Mouse (Mus musculus): Measurements from ENCODE around the gene Fam8a1.

The Fam8a1 gene

DNA sequence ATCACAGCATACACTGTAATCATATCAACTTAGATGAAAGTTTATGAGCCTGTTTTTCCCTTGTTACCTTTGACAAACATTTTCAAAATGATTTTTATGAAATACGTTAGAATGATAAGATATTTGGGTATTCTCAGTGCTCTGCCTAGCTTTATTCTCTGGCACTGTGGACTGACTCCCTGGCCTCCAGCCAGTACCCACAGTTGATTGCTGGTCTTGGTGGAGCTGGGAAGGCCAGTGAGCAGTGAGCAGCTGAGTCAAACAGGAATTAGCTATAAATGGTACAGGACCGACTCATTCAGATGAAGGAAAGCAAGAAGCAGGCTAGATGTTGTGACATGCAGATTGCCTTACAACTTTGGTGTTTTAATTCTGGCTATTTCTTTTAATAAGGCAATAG lies 5.3 kb downstream of the Fam8a1 start:
- DNase-seq (ENCODE audit: low spot score in 2 of 2) = no peak

DNA sequence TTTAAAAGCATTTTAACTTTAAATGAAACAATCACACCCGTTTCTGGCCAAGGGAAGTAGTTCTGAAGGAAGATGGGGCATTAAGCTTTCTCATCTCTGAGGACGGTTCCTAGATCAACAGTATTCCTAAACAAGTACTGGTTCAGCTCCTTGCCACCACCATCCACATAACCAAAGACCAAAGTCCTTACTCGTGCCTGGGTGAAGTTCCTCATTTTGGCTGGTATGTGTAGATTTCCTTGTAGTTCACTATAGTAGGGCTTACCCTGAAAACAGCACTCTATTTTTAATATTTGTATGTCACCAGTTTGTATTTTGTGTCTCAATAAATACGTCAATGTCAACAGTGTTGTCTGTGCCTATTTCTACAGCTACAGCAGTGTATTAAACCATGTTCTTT lies 8.4 kb downstream of the Fam8a1 start:
- no peak for DNase-seq (ENCODE audit: low spot score in 2 of 2)

DNA sequence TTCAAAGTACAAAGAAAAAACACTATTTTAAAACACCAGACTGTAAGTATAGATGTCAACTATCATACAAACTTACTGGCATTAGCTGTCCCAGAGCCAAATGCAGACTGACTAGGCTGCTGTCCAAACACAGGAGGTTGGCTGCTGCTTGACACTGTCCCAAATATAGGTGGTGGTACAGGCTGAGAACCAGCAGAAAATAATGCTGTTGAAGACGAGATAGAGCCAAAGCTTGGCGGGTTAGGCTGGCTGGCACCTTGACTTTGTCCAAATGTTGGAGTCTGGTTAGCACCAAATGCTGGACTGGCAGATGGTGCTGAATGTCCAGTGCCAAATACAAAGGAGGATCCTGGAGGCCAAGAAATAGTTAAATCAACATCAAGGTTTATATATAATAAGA lies 13.6 kb downstream of the Fam8a1 start:
- no peak for DNase-seq (ENCODE audit: low spot score in 2 of 2)

- no peak for DNase-seq (ENCODE audit: low spot score in 2 of 2)
Observed at GRCm38 (mm10) chr13:46683370-46683769, 14.0 kb downstream of the Fam8a1 start.

GRCm38 (mm10) chr13:46690559-46691241 lies 21.4 kb downstream of the Fam8a1 start:
- no peak for DNase-seq (ENCODE audit: low spot score in 2 of 2)

GRCm38 (mm10) chr13:46695296-46695908 lies 26.1 kb downstream of the Fam8a1 start:
- no peak for DNase-seq (ENCODE audit: low spot score in 2 of 2)

GRCm38 (mm10) chr13:46695932-46696331 lies 26.6 kb downstream of the Fam8a1 start:
- no peak for DNase-seq (ENCODE audit: low spot score in 2 of 2)

DNA sequence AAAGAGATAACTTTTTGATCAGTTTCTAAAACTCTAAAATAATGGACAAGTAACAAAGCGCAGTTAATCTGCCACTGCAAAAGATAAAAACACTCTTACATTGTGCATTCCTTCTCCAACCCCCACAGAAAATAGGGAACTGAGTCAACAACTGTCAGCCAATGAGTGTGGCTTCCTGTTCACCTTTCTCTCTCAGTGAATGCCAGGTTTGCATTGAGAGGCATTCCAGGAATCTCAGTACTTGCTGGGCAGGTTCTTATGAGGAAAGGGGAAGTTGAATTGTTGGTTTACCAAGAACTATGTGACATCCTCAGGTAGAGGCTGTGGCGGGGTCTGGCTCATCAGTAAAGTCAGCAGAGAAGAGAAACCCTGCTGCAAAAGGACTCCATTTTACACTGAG lies 27.5 kb downstream of the Fam8a1 start:
- no peak for DNase-seq (ENCODE audit: low spot score in 2 of 2)

GRCm38 (mm10) chr13:46699372-46699771 lies 30.1 kb downstream of the Fam8a1 start:
- no peak for DNase-seq (ENCODE audit: low spot score in 2 of 2)

- no peak for DNase-seq (ENCODE audit: low spot score in 2 of 2)
Observed at GRCm38 (mm10) chr13:46701486-46701885, 32.2 kb downstream of the Fam8a1 start.

GRCm38 (mm10) chr13:46703138-46703537 lies 33.8 kb downstream of the Fam8a1 start:
- no peak for DNase-seq (ENCODE audit: low spot score in 2 of 2)

GRCm38 (mm10) chr13:46713486-46713885 lies 44.2 kb downstream of the Fam8a1 start:
- no peak for DNase-seq (ENCODE audit: low spot score in 2 of 2)

- DNase-seq (ENCODE audit: low spot score in 2 of 2) = no peak
Observed at GRCm38 (mm10) chr13:46715976-46716639, 46.8 kb downstream of the Fam8a1 start.

GRCm38 (mm10) chr13:46718893-46719400 lies 49.6 kb downstream of the Fam8a1 start:
- no peak for DNase-seq (ENCODE audit: low spot score in 2 of 2)

DNA sequence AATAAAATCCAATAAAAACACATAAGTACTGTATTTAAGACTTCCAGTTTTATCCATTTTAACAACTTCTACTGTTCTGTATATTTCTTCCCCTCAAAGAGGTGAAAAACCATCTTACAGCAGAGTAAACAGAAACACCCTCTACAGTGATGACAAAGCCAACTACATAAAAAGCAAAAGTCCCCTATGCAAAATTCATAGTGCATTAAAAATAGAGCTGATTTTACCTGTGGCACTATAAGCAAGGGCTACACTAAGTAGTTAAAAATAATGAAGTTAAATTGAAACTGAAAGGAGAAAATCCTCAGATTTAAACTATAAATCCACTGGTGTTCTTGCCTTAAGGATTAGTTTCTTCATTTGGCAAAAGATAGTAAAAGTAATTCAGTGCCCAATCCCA lies 51.7 kb downstream of the Fam8a1 start:
- DNase-seq (ENCODE audit: low spot score in 2 of 2) = no peak

- no peak for DNase-seq (ENCODE audit: low spot score in 2 of 2)
Observed at GRCm38 (mm10) chr13:46724371-46724770, 55.0 kb downstream of the Fam8a1 start.

GRCm38 (mm10) chr13:46725227-46725626 lies 55.9 kb downstream of the Fam8a1 start:
- DNase-seq (ENCODE audit: low spot score in 2 of 2) = no peak

GRCm38 (mm10) chr13:46726288-46727037 lies 57.1 kb downstream of the Fam8a1 start:
- no peak for DNase-seq (ENCODE audit: low spot score in 2 of 2)

GRCm38 (mm10) chr13:46727038-46727836 lies 57.9 kb downstream of the Fam8a1 start:
- DNase-seq (ENCODE audit: low spot score in 2 of 2) = peak; percentile 19 to 33
